Mouse (Mus musculus) lung, postnatal 14 days (tissue): ENCODE data around the gene Fam83e.
A peak's percentile ranks its signal among the peaks of the same experiment; 100 is the strongest.

Experiments
- DNase-seq: peaks from one replicate; pipeline ENCODE4 v3.0.0; 2021

The Fam83e gene

DNA sequence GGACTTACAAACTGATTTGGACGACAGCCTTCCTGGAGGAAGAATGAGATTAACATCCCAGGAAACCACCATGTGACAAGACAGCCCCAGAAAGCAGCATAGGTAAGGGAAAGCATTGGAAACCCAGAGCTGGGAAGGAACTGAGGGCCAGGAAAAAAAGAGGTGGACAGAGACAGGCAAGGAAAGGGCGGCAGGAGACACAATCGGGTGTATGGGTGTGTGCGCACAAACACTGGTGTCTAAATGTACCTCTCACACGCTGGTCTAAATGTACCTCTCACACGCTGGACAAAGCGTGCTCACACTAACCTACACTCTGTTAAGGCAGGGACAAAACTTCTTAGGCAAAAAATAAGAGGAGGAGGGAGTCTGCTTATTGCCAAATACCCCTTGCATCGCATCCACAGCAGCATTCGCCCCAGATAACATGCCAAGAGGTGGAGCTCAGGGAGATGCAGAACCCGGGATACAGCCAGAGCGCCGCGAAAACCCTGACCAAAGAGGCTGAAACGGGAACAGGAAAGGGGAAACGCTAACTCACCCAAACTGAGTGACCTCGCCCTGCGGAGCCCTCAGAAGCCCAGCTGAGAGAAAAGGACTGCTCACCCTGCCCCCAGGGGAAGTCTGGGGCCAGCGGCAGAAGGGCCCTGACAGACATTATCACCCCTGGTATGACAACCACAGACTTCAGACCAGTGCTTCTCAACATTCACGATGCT, 5.1 kb upstream of the Fam83e start:
- no peak for DNase-seq

DNA sequence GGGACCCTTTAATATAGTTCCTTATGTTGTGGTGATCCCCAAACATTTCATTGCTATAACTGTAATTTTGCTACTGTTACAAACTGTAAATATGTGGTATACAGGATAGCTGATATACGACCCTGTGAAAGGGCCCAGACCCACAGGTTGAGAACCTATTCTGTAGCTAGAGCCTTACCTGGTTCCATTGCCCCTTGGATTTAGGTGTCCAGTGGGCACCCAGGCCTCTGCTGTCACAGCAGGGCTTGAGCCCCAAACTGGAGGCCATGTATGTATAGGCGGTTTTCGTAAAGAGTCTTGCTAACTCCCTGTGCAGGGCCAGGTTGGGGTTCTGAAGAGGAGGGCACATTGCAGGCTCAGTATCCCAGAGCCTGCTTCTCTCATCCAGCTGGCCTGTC, 4.6 kb upstream of the Fam83e start:
- no peak for DNase-seq

DNA sequence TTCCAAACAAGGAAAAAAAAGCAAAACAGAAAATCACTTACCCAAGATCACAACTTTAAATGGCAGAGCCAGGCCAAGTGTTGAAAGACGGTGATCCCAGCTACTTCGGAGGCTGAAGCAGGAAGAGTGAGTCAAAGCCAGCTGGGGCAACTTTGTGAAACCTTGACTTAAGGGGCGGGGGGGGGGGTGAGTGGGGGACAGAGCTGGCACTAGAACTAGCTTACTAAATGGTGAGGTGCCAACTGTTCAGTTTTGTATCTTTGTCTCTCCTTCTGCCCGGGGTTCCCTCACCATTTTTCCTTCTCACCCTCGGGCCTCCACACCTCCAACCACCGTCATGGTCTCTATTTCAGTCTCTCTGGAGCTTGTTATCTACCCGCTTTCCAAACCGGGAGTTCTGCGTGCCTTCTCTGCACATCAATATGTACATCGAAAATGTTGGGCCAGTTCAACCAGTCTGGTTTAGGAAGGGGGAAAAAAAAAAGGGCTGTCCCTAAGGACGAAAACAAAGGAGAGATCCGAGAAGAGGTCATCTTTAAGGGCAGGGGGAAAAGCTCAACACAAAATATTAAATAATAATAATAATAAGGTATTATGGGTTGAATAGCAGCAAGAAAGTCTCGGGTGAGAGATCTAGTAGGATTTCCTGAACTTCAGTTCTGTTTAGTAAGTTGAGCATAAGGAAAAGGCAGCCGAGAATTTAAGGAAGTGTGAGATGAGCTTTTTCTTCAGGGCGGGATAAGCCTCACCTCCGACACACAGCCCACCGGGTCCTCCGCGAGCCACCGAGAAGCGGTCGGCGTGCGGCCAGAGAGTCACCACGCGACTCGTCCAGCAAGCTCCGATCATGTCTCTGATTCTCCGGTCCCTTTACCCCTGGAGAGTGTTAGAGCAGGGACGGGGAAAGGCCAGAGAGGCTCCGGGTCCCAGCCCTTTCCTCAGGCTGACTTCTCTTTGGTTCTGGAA, 3.8 kb upstream of the Fam83e start:
- DNase-seq: no peak

DNA sequence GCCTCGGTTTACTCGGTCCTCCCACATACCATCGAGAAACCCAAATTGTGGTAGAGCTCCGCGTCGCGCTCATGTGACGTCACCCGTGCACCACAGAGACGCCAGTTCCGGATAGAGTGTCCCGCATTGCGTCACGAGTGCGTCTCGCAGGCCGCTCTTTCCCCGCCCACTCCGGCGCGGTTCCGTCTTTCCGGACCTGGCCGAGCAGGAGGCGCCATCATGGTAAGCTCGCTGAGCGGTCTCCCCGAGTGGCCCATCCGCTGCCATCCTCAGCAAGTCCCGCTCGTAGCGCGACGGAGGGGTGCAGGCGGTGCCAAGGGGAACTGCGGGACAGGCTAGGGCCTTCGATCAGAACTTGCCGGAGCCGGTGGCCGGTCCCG, 3.1 kb upstream of the Fam83e start, which contains the start of gene Sphk2:
Gene Sphk2, minus strand, starts transcription at position 85 of the 380 bp plus-strand sequence.
- peak; percentile 99 for DNase-seq

DNA sequence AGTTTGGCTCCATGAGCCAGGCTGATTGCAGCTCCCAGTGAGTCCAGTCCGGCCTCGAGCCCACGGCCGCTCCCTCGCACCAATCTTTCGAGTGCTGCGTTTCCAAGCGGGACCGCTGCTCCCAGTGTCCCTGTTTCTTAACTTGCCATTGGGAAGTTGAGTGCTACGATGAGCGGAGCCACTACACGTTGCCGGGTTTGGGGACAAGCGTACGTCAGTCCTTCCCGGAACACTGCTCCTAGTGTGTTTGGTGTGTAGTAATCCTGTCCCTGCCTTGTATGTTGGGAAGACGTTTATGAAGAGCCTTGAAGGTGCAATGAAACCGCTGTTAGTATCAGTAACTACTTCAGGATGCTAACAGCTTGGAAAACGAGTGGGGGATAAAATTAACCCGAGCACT, 2.7 kb upstream of the Fam83e start:
- no peak for DNase-seq

DNA sequence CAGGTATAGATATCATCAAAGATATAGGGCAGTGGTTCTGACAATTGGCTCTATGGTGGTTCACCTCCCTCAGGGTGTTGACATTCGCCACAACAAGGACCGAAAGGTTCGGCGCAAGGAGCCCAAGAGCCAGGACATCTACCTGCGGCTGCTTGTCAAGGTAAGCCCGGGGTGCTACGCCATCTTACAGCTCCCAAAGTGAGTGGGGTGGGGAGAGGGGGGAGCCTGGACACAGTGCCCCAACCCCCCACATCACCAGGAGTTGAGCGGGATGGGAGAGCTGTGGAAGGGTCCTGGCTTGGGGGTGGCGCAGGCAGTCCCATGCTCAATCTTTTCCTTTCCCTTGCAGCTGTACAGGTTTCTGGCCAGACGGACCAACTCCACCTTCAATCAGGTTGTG, 1.8 kb upstream of the Fam83e start:
- DNase-seq: no peak

DNA sequence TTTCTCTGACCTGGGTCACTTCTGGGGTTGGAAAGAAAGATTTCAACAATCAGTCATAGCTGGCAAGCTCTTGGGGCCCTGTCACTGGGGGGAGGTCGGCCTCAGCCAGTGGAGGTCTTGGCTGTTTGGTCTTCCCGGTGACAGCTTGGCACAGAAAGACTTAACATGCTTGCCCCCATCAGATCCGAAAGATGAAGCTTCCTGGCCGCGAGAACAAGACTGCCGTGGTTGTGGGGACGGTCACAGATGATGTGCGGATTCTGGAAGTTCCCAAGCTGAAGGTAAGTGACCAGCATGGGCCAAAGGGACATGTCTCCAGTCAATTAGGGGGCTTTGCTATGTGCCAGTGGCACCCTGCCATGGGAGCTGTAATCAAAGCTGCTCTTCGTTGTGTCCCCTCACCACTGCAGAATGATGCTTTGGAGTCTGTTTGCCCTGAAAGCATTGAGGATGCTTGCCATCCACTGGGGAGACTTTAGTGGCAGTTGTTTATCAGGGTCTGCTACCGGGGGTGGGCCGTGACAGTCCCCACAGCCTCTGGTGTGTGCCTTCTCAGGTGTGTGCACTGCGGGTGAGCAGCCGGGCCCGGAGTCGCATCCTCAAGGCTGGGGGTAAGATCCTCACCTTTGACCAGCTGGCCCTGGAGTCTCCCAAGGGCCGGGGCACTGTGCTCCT, 1.1 kb upstream of the Fam83e start:
- DNase-seq: no peak

DNA sequence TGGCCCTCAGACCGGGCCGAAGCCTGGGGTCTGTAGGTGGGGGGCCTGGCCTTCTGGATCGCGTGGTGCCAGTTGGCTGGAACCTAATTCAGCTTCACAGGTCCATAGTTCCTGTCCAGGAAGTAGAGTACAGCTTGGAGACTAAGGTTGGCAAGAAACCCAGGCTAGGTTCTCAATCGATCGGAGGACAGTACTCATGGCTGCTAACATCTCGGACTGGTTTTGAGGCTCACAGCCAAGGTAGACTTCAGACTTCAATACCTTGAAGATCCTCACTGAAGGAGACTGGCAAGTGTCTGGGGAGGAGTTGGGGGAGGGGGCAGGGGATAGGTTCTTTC, 191 bp downstream of the Fam83e start:
- no peak for DNase-seq

DNA sequence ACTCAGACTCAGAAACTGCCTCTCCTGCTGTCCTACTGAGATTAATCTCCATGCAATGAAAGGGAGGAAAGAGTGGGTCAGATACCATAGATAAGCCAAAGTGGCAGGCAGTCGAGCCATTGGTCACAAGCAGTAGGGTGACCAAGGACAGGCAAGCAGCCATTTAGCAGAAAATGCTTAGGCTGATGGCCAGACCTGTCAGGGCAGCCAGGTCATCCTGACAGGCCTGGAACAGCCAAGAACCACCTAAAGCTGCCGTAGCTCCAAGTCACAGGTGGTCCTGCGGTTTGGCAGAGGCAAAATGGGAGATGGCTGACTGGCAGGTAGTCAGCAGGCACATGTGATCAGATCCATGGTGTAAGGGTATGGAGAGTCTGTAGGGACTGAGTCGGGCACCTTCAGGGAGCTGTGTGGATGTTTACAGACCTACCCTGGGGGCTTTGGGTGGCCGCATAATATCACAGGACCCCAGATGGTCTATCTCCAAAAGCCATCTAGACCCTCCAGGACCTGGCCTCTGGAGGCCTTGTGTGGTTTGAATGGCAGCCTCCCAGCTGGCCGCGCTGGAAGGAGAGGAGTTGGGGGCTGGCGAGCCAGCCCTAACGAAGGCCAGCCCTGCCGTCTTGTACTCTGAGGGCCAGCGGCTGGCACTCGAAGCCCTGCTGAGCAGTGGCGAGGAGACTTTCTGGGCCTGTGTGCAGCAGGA, 783 bp downstream of the Fam83e start:
- no peak for DNase-seq

DNA sequence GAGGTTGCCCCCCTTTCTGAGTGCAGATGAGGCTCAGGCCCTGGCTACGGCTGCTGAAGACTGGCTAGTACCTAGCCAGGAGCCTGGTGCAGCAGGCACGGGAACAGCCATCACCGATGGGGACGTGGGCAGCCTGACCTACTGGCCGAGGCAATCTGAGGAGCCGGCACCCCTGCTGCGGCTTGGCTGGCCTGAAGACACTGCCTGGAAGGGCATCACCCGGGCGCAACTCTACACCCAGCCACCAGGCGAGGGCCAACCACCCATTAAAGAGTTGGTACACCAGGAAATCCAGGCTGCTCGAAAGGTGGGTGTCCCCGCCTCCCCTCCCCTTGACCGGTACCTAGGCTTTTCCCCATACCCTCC, 1.3 kb downstream of the Fam83e start:
- no peak for DNase-seq

DNA sequence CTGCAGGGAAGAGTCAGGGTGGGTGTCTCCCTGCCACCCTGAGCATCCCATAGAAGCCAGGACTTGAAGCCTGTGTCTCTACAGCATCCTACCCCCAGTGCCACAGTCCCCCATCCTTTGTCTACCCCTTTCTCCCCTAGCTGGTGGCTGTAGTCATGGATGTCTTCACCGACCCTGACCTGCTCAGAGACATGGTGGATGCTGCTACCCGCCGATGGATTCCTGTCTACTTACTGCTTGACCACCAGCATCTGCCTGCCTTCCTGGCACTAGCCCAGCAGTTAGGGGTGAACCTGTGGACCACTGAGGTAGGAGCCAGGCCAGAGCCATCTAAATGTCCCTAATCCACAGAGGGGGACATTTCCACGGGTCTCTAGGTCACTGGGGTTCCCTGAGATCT, 2.3 kb downstream of the Fam83e start:
- no peak for DNase-seq

DNA sequence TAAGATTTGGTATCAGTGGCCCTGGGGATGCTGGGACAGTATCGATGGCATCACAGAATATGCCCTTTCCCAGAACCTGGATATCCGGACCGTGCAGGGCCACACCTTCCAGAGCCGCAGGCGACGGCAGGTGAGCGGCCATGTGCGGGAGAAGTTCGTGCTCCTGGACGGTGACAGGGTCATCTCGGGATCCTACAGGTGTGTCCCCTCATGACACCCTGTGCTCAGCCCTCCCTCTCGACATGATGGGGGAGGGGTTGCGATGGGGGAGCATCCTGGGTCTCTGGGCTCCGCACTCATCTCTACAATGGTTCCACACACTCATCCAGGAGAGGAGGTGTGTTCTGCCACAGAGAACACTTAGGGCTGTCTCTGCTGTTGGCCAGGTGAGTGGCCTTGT, 2.8 kb downstream of the Fam83e start:
- no peak for DNase-seq

DNA sequence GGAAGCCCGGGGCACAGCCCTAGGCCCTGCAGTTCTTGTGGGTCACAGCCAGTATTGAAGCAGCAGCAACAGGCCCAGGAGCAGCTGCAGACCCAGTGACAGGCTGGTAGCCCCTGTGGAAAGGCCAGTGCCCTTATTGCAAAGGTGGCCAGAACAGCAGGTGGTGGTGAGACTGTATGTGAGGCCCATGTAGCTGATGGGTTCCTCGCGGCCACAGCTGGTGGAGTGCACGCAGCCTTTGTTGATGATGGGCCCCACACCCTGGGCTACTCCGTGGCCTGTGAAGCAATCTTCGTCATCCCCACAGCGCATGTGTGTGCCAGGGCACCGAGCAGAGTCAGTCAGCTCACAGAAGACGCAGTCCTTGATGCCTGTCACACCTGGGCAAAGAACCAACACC, 4.1 kb downstream of the Fam83e start:
- DNase-seq: no peak

DNA sequence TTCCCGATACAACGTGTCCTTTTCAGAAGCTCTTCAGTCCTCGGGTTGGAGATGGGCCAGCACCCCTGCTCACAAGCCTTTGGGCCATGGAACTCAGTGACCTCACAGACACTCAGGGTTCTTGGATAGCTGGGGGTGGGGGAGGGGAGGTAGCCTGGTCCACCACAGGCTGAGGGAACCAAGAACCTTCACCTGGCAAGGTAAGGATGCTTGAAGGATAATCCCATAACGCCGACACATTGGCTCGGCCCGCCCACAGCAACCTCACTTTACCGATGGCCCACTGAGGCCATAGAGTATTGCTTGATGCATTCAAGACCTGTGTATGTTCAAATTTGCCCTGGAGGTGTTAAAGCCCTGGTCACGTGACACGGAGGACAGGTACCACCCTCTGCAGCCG, 4.7 kb downstream of the Fam83e start, which contains the start of gene Spaca4:
Gene Spaca4, minus strand, starts transcription at position 101 of the 400 bp plus-strand sequence.
- DNase-seq: no peak

DNA sequence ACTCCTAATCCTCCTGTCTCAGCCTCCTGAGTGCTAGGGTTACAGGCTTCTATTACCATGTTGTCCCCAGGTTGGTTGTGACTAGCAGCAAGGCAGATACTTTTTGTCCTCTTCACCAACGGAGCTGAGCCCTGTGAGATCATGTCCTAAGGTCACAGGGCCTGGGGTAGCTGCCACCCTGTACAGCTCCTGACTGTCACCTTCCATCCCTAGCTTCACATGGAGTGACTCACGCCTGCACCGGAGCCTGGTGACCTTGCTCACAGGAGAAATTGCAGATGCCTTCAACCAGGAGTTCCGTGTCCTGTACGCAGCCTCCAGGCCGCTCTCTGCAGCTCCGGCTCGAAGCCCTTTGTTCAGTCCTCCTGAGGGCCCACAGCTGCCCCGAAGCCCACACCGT, 5.4 kb downstream of the Fam83e start:
- no peak for DNase-seq

DNA sequence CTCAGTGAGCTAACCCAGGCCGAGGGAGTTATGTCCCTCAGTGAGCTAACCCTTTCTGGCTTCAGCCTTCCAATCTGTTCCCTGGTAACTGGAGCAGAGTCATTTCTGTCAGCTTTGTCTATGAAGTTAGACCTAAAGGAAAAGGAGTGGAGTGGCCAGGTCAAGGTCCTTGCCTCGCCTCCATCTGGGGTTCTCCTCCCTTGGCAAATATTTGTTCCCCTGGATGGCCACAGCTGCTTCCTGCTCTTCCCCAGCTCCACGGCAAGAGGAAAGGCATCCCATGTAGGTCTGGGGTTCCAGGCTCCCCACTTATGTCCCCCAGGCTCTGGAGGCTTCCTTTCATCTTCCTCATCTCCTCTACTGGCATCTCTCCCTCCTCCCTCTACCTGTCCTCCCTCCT, 6.6 kb downstream of the Fam83e start:
- no peak for DNase-seq

DNA sequence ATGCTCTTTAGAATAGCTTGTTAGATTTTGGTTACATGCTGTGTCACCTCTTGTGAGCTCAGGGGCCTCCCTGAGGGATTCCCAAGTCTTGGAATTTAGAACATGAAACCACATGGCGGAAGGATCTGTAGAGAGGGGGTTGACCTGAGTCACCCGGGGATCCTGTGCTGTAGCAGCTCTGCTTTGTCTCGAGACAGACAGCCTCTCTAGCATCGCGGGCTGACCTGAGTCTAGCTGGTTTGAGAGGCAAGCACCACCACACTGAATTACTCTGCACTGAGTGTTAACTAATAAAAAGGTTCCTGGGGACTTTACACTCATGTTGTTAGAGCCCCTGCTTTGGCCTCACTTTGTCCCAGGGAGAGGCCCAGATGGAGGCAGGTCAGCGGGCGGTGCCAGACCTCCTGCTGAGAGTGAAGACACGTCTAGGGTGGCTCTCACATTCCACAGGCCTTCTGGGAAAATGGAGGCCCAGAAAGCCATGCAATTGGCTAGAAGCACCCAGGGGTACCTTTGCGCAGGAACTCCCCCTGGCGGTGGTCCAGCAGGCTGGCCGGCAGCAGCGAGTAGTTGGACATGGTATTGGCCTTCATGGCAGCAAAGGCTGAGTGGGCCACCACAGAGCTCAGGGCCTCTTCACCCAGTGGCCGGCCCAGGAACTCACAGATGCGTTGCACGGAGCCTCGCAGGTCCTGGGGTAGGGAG, 9.9 kb downstream of the Fam83e start:
- peak; percentile 63 for DNase-seq

DNA sequence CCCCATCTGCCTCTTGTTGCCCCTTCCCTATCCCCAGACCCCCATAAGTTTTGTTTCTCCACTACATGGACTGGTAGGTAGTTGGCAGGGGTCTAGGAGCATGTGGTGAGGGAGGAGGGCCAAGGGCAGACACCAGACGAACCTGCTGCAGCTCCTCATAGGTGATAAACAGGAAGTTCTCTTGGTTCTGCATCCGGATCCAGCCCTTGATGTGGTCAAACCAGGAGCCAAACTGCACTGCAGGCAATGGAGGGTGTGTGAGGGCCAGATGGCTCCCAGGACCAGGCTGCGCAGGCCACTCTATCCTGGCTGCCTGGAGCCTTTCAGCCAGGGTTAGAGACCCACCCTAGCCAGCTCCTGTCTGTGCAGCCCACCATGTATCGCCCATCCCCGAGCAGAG, 12.5 kb downstream of the Fam83e start:
- DNase-seq: no peak

DNA sequence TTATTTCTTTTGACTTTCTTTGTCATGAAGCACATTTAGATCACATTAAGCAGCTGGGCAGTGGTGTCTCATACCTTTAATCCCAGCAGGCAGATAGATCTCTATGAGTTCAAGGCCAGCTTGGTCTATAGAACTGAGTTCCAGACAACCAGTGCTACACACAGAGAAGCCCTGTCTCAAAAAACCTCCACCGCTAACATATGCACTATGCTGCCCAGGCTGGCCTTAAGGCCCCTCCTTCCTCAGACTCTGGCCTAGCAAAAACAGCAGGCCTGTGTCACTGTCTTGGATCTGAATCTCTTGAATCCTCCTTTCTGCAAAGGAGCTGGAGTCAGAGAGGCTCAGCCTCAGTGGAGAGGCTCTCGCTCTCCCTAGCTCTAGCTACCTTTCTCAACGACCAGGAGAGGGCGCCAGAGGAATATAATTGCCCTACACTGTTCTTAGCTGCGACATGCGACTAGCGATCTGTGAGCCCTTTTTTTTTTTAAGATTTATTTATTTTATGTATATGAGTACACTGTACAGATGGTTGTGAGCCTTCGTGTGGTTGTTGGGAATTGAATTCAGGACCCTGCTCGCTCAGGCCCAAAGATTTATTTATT, 18.3 kb downstream of the Fam83e start:
- DNase-seq: peak; percentile 92

DNA sequence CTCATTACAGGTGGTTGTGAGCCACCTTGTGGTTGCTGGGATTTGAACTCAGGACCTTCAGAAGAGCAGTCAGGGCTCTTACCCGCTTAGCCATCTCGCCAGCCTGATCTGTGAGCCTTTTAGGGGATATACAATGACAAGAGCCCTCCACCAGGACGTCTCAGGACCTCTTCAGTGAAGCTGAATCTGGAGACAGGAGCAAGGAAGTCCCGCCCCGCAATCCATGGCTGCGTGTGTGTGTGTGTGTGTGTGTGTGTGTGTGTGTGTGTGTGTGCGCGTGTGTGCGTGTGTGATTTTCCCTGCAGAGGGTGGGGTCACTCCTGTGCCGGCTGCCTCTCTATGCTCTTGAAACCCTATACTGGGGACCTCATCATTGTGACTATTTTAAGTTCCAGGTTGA, 18.8 kb downstream of the Fam83e start:
- DNase-seq: no peak

DNA sequence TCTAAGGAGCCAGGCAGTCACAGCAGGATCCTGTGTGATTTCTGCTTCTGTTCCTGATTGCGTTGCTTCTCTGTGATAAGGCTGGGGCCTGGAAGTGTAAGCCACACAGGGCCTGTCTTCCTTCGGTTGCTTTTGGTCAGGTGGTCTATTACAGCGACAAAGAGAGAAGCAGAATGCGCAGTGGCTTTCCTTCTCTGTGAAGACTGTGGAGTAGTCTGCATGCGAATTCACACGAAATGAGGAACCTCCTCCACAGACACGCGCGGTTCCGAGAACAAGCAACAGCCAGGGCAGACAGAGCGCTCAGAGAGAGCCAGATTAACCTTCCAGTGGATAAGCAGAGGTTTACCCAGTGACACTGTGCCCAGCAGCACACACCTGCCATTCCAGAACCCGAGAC, 20.3 kb downstream of the Fam83e start:
- DNase-seq: no peak

DNA sequence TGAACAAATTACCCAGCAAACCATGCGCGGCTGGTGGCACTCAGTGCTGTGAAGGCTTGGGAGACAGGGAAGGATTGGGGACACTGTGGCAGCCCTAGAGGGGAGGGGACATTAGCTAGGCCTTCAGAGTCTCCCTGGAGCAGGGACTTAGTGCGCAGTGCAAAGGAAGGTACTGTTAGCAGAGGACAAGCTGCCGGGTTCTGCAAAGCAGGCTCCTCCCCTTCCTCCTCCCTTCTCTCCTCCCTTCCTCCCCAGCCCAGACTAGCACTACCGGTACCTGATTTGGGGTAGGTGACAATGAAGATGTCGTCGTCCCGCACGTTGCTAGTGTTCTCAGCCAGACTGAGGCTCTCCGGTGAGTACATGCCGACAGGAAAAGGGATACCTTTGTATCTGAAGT, 20.8 kb downstream of the Fam83e start:
- no peak for DNase-seq
